Mouse (Mus musculus): ENCODE results near the gene Pcnp. TPM values are rescaled to one million over a fixed set of nuclear protein-coding genes. Genes with fewer than 3 reads are reported as not detected.
"Not testable (repeated sequence)": the region's sequence is repeated elsewhere in the genome, so short reads cannot be mapped to it uniquely, and the experiment has no call there.

Gene Pcnp
- polyA plus RNA-seq (2012; rRNA removed): 12.2 and 25.4 TPM in 2 replicates

GRCm38 (mm10) chr16:56029661-56030082 is at the start of gene Pcnp:
TSS of gene Pcnp (minus strand) at chr16:56029739.
- H3K4me1 ChIP-seq (ENCODE audit: control insufficient read depth, insufficient read depth, low read length): peaks cover 9% of the 10 kb centered on the region
- peak; percentile 98 for TF ChIP-seq POLR2A (IDR thresholded peaks at IDR 0.05; ENCODE audit: borderline replicate concordance, extremely low read depth, low read depth, low read length)
- TF ChIP-seq CTCF (IDR thresholded peaks at IDR 0.05; ENCODE audit: insufficient read depth, low read length): no peak
- peak within 1 kb of the TSS; percentile 100 for H3K4me3 ChIP-seq (replicated peaks; ENCODE audit: extremely low read depth, low read depth, low read length)
- peak; percentile 97 for DNase-seq
- WGBS: under 1% methylated on average over 39 of the region's 39 CpGs

- TF ChIP-seq CTCF (IDR thresholded peaks at IDR 0.05; ENCODE audit: insufficient read depth, low read length) (no peak), POLR2A (IDR thresholded peaks at IDR 0.05; ENCODE audit: borderline replicate concordance, extremely low read depth, low read depth, low read length) (no peak)
- Histone ChIP-seq H3K4me3 (replicated peaks; ENCODE audit: extremely low read depth, low read depth, low read length) (peak overlapping the region; percentile 83), H3K4me1 (ENCODE audit: control insufficient read depth, insufficient read depth, low read length) (peaks cover 3% of the 10 kb centered on the region)
- DNase-seq: no peak
- WGBS: 7% methylated on average over 11 of the region's 11 CpGs
These were observed 46.8 kb upstream of the Pcnp start for GRCm38 (mm10) chr16:56076121-56076869.

GRCm38 (mm10) chr16:56075222-56076111 is 45.9 kb upstream of the Pcnp start:
- DNase-seq: peak; percentile 82
- TF ChIP-seq CTCF (IDR thresholded peaks at IDR 0.05; ENCODE audit: insufficient read depth, low read length): no peak
- TF ChIP-seq POLR2A (IDR thresholded peaks at IDR 0.05; ENCODE audit: borderline replicate concordance, extremely low read depth, low read depth, low read length): peak; percentile 64; the same call in 1 of the 2 replicates
- Histone ChIP-seq H3K4me1 (ENCODE audit: control insufficient read depth, insufficient read depth, low read length) (peaks cover 3% of the 10 kb centered on the region), H3K4me3 (replicated peaks; ENCODE audit: extremely low read depth, low read depth, low read length) (peak overlapping the region; percentile 83)
- WGBS: under 1% methylated on average over 52 of the region's 66 CpGs

GRCm38 (mm10) chr16:56074565-56074964 is 45.0 kb upstream of the Pcnp start:
- 65% methylated on average over 5 of the region's 5 CpGs for whole genome bisulfite sequencing
- no peak overlapping the region for H3K4me3 ChIP-seq (replicated peaks; ENCODE audit: extremely low read depth, low read depth, low read length)
- DNase-seq: no peak

GRCm38 (mm10) chr16:56074122-56074521 is 44.6 kb upstream of the Pcnp start:
- no peak for DNase-seq
- Histone ChIP-seq H3K4me3 (replicated peaks; ENCODE audit: extremely low read depth, low read depth, low read length) (no peak overlapping the region), H3K4me1 (ENCODE audit: control insufficient read depth, insufficient read depth, low read length) (peaks cover 3% of the 10 kb centered on the region)
- WGBS: 93% methylated on average over 1 of the region's 1 CpGs
- no peak for TF ChIP-seq CTCF (IDR thresholded peaks at IDR 0.05; ENCODE audit: insufficient read depth, low read length)
- TF ChIP-seq POLR2A (IDR thresholded peaks at IDR 0.05; ENCODE audit: borderline replicate concordance, extremely low read depth, low read depth, low read length): no peak

More at GRCm38 (mm10) chr16:56074565-56074964, 45.0 kb upstream of the Pcnp start:
- TF ChIP-seq POLR2A (IDR thresholded peaks at IDR 0.05; ENCODE audit: borderline replicate concordance, extremely low read depth, low read depth, low read length): no peak
- TF ChIP-seq CTCF (IDR thresholded peaks at IDR 0.05; ENCODE audit: insufficient read depth, low read length): no peak
- peaks cover 3% of the 10 kb centered on the region for H3K4me1 ChIP-seq (ENCODE audit: control insufficient read depth, insufficient read depth, low read length)

- not testable (repeated sequence) for H3K4me3 ChIP-seq (replicated peaks; ENCODE audit: extremely low read depth, low read depth, low read length); DNase-seq; H3K4me1 ChIP-seq (ENCODE audit: control insufficient read depth, insufficient read depth, low read length)
- 88% methylated on average over 6 of the region's 6 CpGs for WGBS
These were observed 43.6 kb upstream of the Pcnp start for GRCm38 (mm10) chr16:56073150-56073549.

GRCm38 (mm10) chr16:56072533-56072932 is 43.0 kb upstream of the Pcnp start:
- Histone ChIP-seq H3K4me3 (replicated peaks; ENCODE audit: extremely low read depth, low read depth, low read length) (no peak overlapping the region), H3K4me1 (ENCODE audit: control insufficient read depth, insufficient read depth, low read length) (peaks cover 3% of the 10 kb centered on the region)
- DNase-seq: no peak
- 77% methylated on average over 6 of the region's 6 CpGs for WGBS
- TF ChIP-seq CTCF (IDR thresholded peaks at IDR 0.05; ENCODE audit: insufficient read depth, low read length) (no peak), POLR2A (IDR thresholded peaks at IDR 0.05; ENCODE audit: borderline replicate concordance, extremely low read depth, low read depth, low read length) (no peak)

- Histone ChIP-seq H3K4me3 (replicated peaks; ENCODE audit: extremely low read depth, low read depth, low read length) (no peak overlapping the region), H3K4me1 (ENCODE audit: control insufficient read depth, insufficient read depth, low read length) (peaks cover 3% of the 10 kb centered on the region)
- TF ChIP-seq POLR2A (IDR thresholded peaks at IDR 0.05; ENCODE audit: borderline replicate concordance, extremely low read depth, low read depth, low read length): no peak
- no peak for TF ChIP-seq CTCF (IDR thresholded peaks at IDR 0.05; ENCODE audit: insufficient read depth, low read length)
- 49% methylated on average over 5 of the region's 5 CpGs for WGBS
- no peak for DNase-seq
These were observed 42.0 kb upstream of the Pcnp start for GRCm38 (mm10) chr16:56071317-56072232.

Measured in lung, adult 2 months (tissue).